Mouse (Mus musculus) T-helper 17 cell (primary cell): ENCODE data around the gene Chchd4.
"Not testable (repeated sequence)": the region's sequence is repeated elsewhere in the genome, so short reads cannot be mapped to it uniquely, and the experiment has no call there.

Experiments
- in situ Hi-C, 2 experiments: fragments of 300-600 bp; cut with MboI, MseI; formaldehyde crosslinking; loops; 1 replicate in 1 of 2; 2 replicates in 1 of 2; pipeline ENCODE4 v1.15.1; 2025; ENCODE audit warnings: high pct_unique_total_duplicates in 2 of 2

Chchd4 gene

GRCm38 (mm10) chr6:91474441-91475190, 1.3 kb upstream of the Chchd4 start:
- in situ Hi-C loops = no loop called here

DNA sequence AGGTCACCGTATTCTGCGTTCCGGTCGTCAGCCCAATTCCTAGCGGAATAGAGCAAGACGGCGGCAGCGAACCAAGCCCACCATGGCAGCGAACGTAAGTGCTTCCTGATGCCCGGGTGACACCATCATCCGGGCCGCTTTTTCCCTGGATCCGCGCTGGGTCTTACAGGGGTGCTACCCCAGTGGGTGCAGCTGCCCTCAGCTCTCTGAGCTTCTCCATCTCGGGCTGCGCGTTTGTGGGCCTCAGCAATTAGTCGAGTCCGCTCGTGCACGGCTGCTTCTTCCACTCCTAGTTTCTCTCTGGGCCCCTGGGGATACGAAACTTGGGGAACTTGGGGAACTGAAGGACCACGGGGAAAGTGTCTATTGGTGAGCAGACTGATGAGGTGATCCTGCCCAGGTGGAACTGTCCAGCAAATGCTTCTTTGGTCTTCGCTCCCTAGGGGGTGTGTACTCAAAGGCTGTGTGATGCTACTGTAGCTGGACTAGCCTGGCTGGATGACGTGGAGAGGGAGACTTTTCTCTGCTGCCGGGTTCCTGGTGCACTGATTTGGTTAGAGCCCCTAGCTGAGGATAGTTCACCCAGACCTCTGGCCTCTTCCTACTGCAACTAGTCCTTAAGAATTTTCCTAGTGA, 577 bp upstream of the Chchd4 start:
- in situ Hi-C loops = no loop called here

DNA sequence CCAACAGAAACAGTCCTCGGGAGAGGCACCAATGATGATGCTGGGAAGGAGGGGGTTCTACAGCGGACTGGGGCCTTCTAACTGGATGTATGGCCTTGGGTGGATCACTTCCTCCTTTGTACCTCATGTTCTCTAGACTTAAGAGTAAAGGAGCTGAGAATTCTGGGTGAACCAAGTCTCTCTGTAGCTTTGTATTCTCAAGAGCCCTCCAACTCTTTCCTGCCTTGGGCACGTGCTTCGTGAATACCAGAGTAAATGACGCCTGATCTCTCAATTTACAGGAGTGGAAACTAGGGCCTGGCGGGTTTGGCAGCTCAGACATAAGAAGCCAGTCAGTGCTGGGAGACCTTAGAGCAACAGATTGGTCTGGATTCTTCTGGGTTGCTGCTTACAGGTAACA, 1.0 kb downstream of the Chchd4 start:
- in situ Hi-C loops = no loop called here

GRCm38 (mm10) chr6:91471427-91471826, 1.9 kb downstream of the Chchd4 start:
- in situ Hi-C loops = not testable (repeated sequence)

DNA sequence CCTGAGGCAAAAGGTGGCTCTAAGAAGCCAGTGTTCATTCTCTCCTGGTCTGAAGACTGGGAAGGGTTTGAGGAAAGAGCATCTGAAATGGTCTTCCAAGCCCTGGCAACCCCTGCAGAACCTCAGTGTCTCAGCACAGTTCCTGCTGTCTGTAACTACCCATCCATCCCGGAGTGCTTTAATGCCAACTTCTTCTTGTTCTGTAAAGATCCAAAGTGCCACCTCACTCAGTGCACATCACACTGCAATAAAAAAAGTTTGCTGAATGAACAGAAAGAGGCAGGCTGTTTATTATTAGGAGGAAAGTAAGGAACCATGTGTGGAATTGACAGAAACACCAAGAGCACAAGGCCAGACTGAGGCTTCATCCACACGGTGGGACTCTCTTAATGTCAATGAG, 2.6 kb downstream of the Chchd4 start:
- in situ Hi-C loops = no loop called here

DNA sequence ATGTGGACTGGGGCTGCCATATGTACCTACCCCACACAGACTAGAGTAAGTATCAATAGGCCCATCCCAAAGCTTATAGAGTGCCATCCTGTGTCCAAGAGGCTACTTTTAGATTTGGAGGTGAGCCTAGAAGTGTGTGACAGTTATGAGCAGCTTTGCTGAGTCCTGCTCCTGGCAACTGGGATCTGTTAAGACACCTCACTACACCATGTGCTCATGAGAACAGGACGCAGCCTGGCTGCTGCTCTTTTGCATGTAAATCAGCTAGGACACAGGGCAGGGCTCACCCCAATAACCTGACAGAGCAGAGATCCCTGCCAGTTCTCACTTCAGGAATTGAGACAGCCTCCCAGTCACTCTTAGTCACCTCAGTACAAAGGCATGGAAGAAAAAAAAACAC, 6.2 kb downstream of the Chchd4 start:
- in situ Hi-C loops = loop anchor here in 1 of 2 experiments (5.0 kb wide), 1 partner anchor 35 kb away; no protein-coding TSS in a partner anchor

DNA sequence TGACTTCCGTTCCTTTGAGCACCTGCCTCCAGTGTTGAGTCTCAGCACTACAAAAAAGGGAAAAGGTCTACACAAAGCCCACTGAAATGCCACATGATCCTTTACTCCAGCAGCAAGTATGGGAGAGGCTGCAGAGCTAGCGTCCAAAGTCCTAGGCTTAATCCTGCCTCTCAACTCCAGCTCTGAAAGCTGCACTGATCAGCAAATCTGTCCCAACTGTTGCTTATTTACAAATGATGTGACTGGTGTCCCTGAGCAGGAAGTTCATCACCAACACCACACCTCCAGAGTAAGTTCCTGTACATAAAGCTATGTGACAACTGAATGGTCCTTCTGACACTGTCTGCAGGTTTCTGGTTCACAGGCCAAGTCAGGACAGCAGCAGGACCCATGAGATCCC, 7.6 kb downstream of the Chchd4 start:
- in situ Hi-C loops = loop anchor here in 1 of 2 experiments (5.0 kb wide), 1 partner anchor 37 kb away; no protein-coding TSS in a partner anchor

DNA sequence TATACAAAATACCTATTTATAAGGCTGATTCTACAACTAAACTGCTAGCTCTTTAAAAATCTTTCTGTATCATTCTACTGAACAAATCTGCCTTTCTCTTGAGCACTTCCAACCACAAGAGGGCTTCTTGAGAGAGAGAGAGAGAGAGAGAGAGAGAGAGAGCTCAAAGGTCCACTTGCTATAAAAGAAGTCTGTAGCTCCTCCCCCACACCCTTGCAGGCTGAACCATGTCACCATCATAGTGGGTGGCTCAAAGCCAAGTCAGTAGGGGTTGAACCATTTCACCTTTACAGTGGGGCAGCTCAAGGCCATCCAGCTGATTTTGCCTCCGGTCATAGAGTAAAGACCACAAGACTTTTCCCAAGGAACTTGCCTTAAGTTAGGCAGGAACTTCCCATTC, 13.9 kb downstream of the Chchd4 start:
- in situ Hi-C loops = no loop called here

DNA sequence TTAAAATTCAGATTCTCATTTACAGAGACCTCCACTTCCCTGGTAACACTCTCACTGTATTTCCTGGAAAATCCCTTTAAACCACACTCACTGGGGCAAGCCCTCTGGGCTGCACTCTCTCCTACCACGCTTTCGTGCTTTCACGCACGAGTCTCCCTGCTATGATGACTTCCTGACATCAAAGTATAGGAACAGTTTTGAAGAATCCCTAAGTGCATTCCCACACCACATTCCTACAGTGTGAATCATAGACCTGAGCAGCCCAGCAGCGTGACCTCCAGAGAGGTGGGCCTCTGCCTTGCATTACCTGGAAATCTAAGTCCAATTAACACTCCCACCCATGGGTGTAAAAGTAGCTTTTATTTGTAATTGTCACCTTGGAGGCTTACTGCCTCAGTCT, 18.8 kb downstream of the Chchd4 start:
- in situ Hi-C loops = no loop called here

GRCm38 (mm10) chr6:91452056-91452455, 21.3 kb downstream of the Chchd4 start:
- in situ Hi-C loops = no loop called here

GRCm38 (mm10) chr6:91449472-91450225, 23.7 kb downstream of the Chchd4 start:
- in situ Hi-C loops = no loop called here

DNA sequence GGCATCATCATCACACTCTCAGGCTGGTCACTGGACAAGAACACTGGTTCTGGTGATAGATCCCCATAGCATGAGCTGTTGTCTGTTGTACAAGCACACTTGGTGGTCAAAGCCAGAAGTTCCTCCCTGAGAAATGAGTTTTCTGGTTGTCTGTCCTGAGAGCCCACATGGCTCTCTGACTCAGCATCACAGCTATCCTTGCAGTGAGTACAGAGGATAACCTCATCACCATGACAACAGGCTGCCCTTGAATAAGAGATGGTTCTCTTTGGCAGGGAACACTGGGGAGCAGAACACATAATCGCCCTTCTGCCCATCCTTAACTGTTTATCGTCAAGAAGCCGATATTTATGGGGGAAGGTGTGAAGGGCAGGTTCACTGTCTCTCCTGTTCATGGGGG, 28.0 kb downstream of the Chchd4 start:
- in situ Hi-C loops = no loop called here

- in situ Hi-C loops = loop anchor here in 1 of 2 experiments (5.0 kb wide), 1 partner anchor 76 kb away; the partner anchor contains the start of genes Lsm3 and Xpc
Measured at GRCm38 (mm10) chr6:91441145-91441662, 32.1 kb downstream of the Chchd4 start.

- in situ Hi-C loops = loop anchor here in 1 of 2 experiments (5.0 kb wide), 1 partner anchor 77 kb away; the partner anchor contains the start of genes Lsm3 and Xpc
Measured at GRCm38 (mm10) chr6:91440474-91441144, 32.7 kb downstream of the Chchd4 start.

- in situ Hi-C loops = loop anchor here in 1 of 2 experiments (5.0 kb wide), 1 partner anchor 82 kb away; no protein-coding TSS in a partner anchor
Measured at GRCm38 (mm10) chr6:91424151-91424550, 49.2 kb downstream of the Chchd4 start.

GRCm38 (mm10) chr6:91421629-91422028, 51.7 kb downstream of the Chchd4 start:
- in situ Hi-C loops = loop anchor here in 1 of 2 experiments (5.0 kb wide), 1 partner anchor 79 kb away; no protein-coding TSS in a partner anchor

- in situ Hi-C loops = no loop called here
Measured at GRCm38 (mm10) chr6:91417291-91417845, 56.0 kb downstream of the Chchd4 start.

DNA sequence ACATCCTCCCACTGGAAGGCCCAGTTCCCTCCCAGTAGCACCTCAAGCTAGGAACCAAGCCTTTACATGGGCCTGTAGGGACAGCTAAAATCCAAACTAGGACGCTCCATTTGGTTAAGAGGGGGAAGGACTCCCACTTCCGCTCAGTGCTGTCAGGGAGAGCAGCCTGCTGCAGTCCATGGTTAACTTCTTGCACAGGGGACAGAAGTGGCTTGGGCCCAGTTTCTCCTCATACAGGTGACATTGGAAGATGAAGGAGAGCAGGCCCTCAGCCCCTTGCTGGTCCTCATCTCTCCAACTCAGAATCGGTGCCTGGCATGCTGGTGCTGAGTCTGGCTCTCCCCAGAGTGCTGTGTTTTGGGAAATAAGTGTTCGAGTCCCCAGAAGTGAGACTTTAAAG, 57.2 kb downstream of the Chchd4 start:
- in situ Hi-C loops = no loop called here

- in situ Hi-C loops = loop anchor here (5.0 kb wide), 3 partner anchors 128 to 248 kb away; no protein-coding TSS in a partner anchor
Measured at GRCm38 (mm10) chr6:91414890-91415289, 58.5 kb downstream of the Chchd4 start.
